Mouse (Mus musculus) ZHBTc4 (cell line): ENCODE measurements around the gene Tcf25.
"Not testable (repeated sequence)": the region's sequence is repeated elsewhere in the genome, so short reads cannot be mapped to it uniquely, and the experiment has no call there.

Experiments
- DNase-seq: peaks from one replicate; pipeline ENCODE4 v3.0.0-alpha.2; 2011; ENCODE audit warnings: low read depth, low spot score

Tcf25 gene

DNA sequence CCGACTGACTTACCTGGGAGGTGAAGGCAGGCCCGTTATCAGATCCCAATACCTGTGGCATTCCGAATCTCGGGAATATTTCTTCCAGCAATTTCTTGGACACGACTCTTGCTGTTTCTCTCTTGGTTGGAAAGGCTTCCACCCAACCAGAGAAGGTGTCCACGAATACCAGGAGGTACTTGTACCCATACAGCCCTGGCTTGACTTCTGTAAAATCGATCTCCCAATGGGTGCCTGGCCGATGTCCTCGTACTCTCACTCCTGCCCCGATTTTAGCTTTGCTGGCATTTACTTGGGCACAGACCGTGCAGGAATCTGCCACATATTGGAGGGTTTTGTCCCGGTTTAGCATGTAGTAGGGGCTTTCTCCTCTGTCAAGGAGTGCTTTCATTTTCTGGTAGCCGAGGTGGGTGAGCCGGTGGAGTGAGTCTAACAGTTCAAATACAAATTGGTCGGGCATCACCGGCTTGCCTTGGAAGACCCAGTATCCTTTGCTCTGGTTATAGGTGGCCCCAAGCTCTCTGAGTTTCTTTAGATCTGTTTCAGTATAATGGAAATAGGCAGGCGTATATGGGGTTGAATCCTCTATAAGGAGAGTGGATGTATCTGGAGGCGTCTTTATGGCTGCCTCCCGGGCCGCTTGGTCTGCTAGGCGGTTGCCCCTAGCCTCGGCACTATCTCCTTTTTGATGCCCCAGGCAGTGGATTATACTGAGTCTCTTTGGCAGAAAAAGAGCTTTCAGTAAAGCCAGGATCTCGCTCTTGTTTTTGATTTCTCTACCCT is 55.6 kb downstream of the Tcf25 start:
- no peak for DNase-seq

- DNase-seq, result not testable (repeated sequence)
Observed at GRCm38 (mm10) chr8:123429722-123430013, 56.1 kb downstream of the Tcf25 start.

- not testable (repeated sequence) for DNase-seq
Observed at GRCm38 (mm10) chr8:123430936-123431335, 57.4 kb downstream of the Tcf25 start.

- DNase-seq, result no peak
Observed at GRCm38 (mm10) chr8:123431616-123432365, 58.2 kb downstream of the Tcf25 start.

GRCm38 (mm10) chr8:123432381-123432780 is 58.8 kb downstream of the Tcf25 start:
- no peak for DNase-seq

- not testable (repeated sequence) for DNase-seq
Observed at GRCm38 (mm10) chr8:123433241-123433974, 59.9 kb downstream of the Tcf25 start.

DNA sequence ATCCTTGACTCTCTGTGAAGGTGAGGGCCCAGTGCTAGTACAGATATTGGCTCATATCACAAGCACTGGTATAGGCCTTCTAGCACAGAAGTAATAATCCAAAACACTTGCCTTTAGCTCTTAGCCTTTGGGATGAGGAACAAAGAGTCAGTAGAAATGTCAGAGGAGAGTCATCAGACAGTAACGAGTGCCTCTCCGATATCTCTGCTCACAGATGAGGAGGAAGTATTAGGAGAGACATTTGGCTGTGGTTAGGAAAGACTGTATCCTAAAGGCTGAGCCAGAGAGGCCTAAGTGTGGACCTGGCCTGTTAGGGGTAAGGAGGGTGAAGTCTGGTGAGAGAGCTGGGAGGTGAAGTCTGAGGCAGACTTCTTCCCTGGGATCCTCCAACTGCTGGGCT is 68.2 kb downstream of the Tcf25 start:
- no peak for DNase-seq

GRCm38 (mm10) chr8:123442351-123442750 is 68.8 kb downstream of the Tcf25 start:
- DNase-seq, result no peak

GRCm38 (mm10) chr8:123442871-123443575 is 69.5 kb downstream of the Tcf25 start:
- DNase-seq, result peak; percentile 92

DNA sequence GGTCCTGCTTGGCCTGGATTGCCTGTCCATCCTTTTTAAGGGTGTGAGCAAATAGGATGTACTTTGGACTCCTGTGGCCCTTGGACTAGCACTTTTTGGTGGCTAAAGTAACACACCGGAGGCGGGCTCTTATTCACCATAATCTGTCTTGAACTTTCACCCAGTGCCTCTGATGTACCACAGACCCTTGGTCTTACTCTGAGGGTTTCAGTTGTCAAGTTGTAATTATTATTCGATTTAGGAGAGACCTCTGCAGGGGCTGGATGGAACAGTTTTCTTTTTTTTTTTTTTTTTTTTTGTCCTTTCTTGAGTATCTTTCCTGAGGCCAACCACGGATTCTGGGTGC is 70.0 kb downstream of the Tcf25 start:
- no peak for DNase-seq

- DNase-seq, result peak; percentile 0
Observed at GRCm38 (mm10) chr8:123444131-123444530, 70.6 kb downstream of the Tcf25 start.

DNA sequence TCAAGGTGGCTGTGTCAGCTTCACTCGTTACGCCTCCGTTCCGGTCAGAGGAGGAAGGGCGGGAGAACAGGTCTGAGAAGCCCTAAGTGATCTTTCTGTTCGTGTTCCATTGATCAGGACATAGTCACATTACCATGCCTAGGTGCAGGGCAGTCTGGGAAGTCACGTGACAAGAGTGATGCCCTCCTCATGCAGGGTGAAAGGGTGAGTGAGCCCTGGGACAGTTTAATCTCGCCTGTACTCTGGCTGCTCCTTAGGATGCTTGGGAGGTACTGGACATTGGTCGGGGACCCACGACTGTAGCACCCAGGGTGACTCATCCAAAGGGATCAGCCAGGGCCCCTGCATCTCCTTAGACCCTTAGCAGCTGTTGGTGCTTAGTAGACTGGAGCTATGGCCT is 72.4 kb downstream of the Tcf25 start:
- DNase-seq, result peak; percentile 30

- DNase-seq, result peak; percentile 89
Observed at GRCm38 (mm10) chr8:123446799-123447198, 73.2 kb downstream of the Tcf25 start.

GRCm38 (mm10) chr8:123450783-123451182 is 77.2 kb downstream of the Tcf25 start:
- DNase-seq, result peak; percentile 0

- DNase-seq, result peak; percentile 1
Observed at GRCm38 (mm10) chr8:123451747-123452146, 78.2 kb downstream of the Tcf25 start.

DNA sequence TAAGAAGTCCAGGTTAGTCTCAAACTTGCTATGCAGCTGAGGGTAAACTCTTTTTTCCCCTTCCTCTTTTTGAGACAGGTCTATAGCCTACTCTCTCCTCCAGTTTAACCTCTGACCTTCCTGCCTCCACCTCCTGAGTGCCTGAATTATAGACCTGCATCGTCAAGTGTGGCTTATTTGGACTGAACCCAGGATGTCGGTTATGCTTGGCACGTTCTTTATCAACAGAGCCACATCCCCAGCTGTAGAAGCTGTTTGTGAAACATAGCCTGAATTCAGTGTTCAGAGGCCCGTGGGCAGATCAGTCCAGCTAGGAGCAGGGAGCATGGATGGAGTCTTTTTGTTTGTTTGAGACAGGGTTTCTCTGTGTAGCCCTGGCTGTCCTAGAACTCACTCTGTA is 78.6 kb downstream of the Tcf25 start:
- peak; percentile 0 for DNase-seq

GRCm38 (mm10) chr8:123453291-123453690 is 79.7 kb downstream of the Tcf25 start:
- DNase-seq, result peak; percentile 64
